Mouse (Mus musculus) CH12.LX (cell line): ENCODE data around the gene Galnt17.

Experiments used
- CTCF ChIP-seq, 2 experiments: IDR thresholded peaks in 1 of 2; conservative IDR thresholded peaks in 1 of 2; 2 replicates each; pipeline ENCODE4 v1.5.1; 2011 to 2012; ENCODE audit warnings: low read depth in 2 of 2, low read length in 2 of 2, improper control_type of control experiment in 1 of 2, inconsistent platforms in 1 of 2, mild to moderate bottlenecking in 1 of 2, moderate library complexity in 1 of 2
- TCF12 ChIP-seq: IDR thresholded peaks from 2 replicates; pipeline ENCODE4 v1.6.1; 2014; ENCODE audit warnings: low read depth, mild to moderate bottlenecking, inconsistent platforms, low read length, improper control_type of control experiment
- USF1 ChIP-seq: IDR thresholded peaks from 2 replicates; pipeline ENCODE4 v1.6.1; 2014; ENCODE audit warnings: low read depth, mild to moderate bottlenecking, inconsistent platforms, low read length, improper control_type of control experiment

DNA sequence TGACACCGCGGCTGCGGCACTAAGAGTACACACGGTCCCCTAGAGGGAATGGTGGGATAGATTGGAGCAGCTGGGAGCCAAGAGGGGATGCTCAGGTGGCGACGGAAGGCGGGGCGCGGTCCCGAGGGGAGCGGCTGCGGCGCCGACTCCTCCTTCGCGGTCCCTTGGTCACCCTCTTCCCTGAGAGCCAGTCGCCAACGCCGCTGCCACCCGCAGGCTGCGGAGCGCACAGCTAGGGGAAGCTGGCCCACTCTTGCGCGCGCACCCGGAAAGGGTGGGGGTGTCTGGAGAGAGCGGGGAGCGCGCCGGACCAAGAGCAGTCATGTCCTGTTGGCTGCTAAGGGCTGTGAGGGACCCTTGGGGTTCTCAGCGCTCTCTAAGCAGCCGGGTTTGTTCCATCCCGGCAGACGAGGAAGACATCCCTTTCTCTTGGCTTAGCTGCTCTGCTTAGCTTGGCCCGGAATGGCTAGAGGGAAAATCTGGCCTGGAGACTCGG lies 593 bp downstream of the Galnt17 start:
- TF ChIP-seq USF1 (no peak), CTCF (conservative IDR thresholded peaks at IDR 0.05 in 1 of 2, IDR thresholded peaks at IDR 0.05 in 1 of 2; ENCODE audit: low read depth in 2 of 2, low read length in 2 of 2) (no peak), TCF12 (no peak)
